Mouse (Mus musculus): Measurements from ENCODE around the gene Srp68. TPM values are rescaled to one million over a fixed set of nuclear protein-coding genes. Genes with fewer than 3 reads are reported as not detected.

Srp68 gene
- polyA plus RNA-seq, 1 experiment from 2014 or later = 108 TPM

DNA sequence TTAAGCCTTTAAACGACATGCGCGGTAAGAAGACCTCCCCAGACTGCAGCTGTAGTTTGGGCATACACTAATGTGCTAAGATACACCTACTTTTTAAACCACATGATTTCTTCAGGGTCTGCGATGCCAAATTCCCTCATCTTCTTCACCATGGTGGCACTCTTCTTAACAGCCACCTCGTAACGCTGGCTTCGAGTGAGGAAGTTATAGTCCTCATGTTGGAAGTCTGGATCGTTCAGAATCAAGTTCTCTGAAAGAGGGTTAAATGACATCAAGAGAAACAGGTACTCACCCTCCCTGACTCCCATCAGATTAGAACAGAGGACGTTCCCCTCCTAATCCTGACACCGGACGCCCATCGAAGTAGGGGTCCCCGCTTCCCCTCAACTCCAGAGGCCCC lies 75.9 kb downstream of the Srp68 start:
- peak overlapping the region; percentile 82 for H3K4me3 ChIP-seq
- H3K9me3 ChIP-seq = no peaks in the 10 kb centered on the region
- peak overlapping the region; percentile 55 for H3K4me2 ChIP-seq
- H3K9ac ChIP-seq = peak overlapping the region; percentile 88
- ATAC-seq (ENCODE audit: insufficient number of reproducible peaks, low FRiP score, low TSS enrichment, low read depth) = no peak
- peaks cover 16% of the 10 kb centered on the region for H3K36me3 ChIP-seq
- H3K27me3 ChIP-seq = no peaks in the 10 kb centered on the region
- 20% methylated on average over 13 of the region's 13 CpGs for WGBS
- peaks cover 14% of the 10 kb centered on the region for H3K4me1 ChIP-seq
- H3K27ac ChIP-seq = peak overlapping the region; percentile 95

DNA sequence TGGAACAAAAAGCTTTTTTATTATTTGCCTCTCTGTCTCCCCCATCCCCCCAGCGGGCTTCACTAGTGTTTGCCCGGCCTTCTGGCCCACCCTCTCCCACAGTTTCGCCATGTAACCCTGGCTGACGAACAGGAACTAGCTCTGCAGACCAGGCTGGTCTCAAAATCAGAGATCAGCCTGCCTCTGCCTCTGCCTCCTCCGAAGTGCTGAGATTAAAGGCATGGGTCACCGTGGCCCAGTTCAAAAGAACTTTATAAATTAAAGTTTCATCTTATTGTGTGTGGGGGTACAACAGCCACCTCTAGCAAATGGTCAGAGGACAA lies 76.5 kb downstream of the Srp68 start:
- no peak overlapping the region for H3K4me2 ChIP-seq
- H3K27me3 ChIP-seq = no peaks in the 10 kb centered on the region
- no peak overlapping the region for H3K27ac ChIP-seq
- ATAC-seq (ENCODE audit: insufficient number of reproducible peaks, low FRiP score, low TSS enrichment, low read depth) = no peak
- H3K9me3 ChIP-seq = no peaks in the 10 kb centered on the region
- WGBS = 84% methylated on average over 6 of the region's 6 CpGs
- H3K4me1 ChIP-seq = peaks cover 14% of the 10 kb centered on the region
- no peak overlapping the region for H3K9ac ChIP-seq
- H3K36me3 ChIP-seq = peaks cover 16% of the 10 kb centered on the region
- peak overlapping the region; percentile 82; the same call in 1 of the 2 replicates for H3K4me3 ChIP-seq

- H3K4me3 ChIP-seq = no peak overlapping the region
- no peak overlapping the region for H3K4me2 ChIP-seq
- H3K9me3 ChIP-seq = no peaks in the 10 kb centered on the region
- 93% methylated on average over 18 of the region's 18 CpGs for WGBS
- H3K9ac ChIP-seq = no peak overlapping the region
- peaks cover 16% of the 10 kb centered on the region for H3K36me3 ChIP-seq
- H3K27me3 ChIP-seq = no peaks in the 10 kb centered on the region
- H3K27ac ChIP-seq = no peak overlapping the region
- H3K4me1 ChIP-seq = peaks cover 14% of the 10 kb centered on the region
- ATAC-seq (ENCODE audit: insufficient number of reproducible peaks, low FRiP score, low TSS enrichment, low read depth) = no peak
These were observed 77.0 kb downstream of the Srp68 start for GRCm38 (mm10) chr11:116196866-116197583.

- H3K27me3 ChIP-seq = no peaks in the 10 kb centered on the region
- no peak overlapping the region for H3K9ac ChIP-seq
- H3K4me3 ChIP-seq = no peak overlapping the region
- no peaks in the 10 kb centered on the region for H3K9me3 ChIP-seq
- no peak for ATAC-seq (ENCODE audit: insufficient number of reproducible peaks, low FRiP score, low TSS enrichment, low read depth)
- peaks cover 17% of the 10 kb centered on the region for H3K36me3 ChIP-seq
- H3K4me1 ChIP-seq = peaks cover 14% of the 10 kb centered on the region
- 88% methylated on average over 3 of the region's 3 CpGs for WGBS
- no peak overlapping the region for H3K4me2 ChIP-seq
- H3K27ac ChIP-seq = no peak overlapping the region
These were observed 77.7 kb downstream of the Srp68 start for GRCm38 (mm10) chr11:116196336-116196735.

DNA sequence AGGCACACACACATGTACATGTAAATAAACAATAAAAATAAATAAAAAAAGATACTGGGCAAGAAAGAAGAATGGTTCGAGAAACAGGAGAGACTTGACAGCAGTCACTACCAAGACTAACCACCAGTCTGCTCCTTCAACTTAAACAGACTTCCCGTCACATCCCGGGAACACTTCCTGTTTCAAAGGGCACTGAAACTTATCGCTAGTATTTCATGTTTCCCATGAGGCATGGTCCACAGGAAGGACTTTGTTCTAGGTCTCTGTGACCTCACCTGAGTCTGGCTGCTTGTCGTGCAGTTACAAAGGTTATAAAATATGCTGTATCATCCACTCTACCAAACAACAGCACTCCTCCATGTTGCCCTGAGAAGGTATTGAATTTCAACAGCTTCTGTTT lies 78.8 kb downstream of the Srp68 start:
- Histone ChIP-seq H3K4me2 (no peak overlapping the region), H3K27me3 (no peaks in the 10 kb centered on the region), H3K4me3 (no peak overlapping the region), H3K9me3 (no peaks in the 10 kb centered on the region), H3K36me3 (peaks cover 22% of the 10 kb centered on the region), H3K4me1 (peaks cover 14% of the 10 kb centered on the region), H3K27ac (no peak overlapping the region), H3K9ac (no peak overlapping the region)
- ATAC-seq (ENCODE audit: insufficient number of reproducible peaks, low FRiP score, low TSS enrichment, low read depth) = no peak
- 62% methylated on average over 5 of the region's 5 CpGs for WGBS

Other genes starting within 250 kb of the Srp68 start
- 1,660 and 1,740 TPM in 2 replicates for gene H3f3b, start 246.3 kb downstream of the Srp68 start, polyA plus RNA-seq (2015; fragmentation: Nextera tagmentation; extraction: Ambion mirVana)
- 34.7 and 35.1 TPM in 2 replicates for gene Unk, start 243.9 kb downstream of the Srp68 start, polyA plus RNA-seq (2015; fragmentation: Nextera tagmentation; extraction: Ambion mirVana)
- 6.5 and 8.8 TPM in 2 replicates for gene Unc13d, start 196.3 kb downstream of the Srp68 start, polyA plus RNA-seq (2015; fragmentation: Nextera tagmentation; extraction: Ambion mirVana)
- gene Wbp2, start 187.2 kb downstream of the Srp68 start, polyA plus RNA-seq (2015; fragmentation: Nextera tagmentation; extraction: Ambion mirVana) = 61.6 and 75.5 TPM in 2 replicates
- 31.2 and 42.4 TPM in 2 replicates for gene Trim47, start 147.0 kb downstream of the Srp68 start, polyA plus RNA-seq (2015; fragmentation: Nextera tagmentation; extraction: Ambion mirVana)
- 4.1 and 4.5 TPM in 2 replicates for gene Trim65, start 143.1 kb downstream of the Srp68 start, polyA plus RNA-seq (2015; fragmentation: Nextera tagmentation; extraction: Ambion mirVana)
- gene Mrpl38, start 135.3 kb downstream of the Srp68 start, polyA plus RNA-seq (2015; fragmentation: Nextera tagmentation; extraction: Ambion mirVana) = 83.9 and 85.5 TPM in 2 replicates
- 36.4 and 38.3 TPM in 2 replicates for gene Fbf1, start 106.1 kb downstream of the Srp68 start, polyA plus RNA-seq (2015; fragmentation: Nextera tagmentation; extraction: Ambion mirVana)
- gene Ten1, start 75.4 kb downstream of the Srp68 start, polyA plus RNA-seq (2015; fragmentation: Nextera tagmentation; extraction: Ambion mirVana) = 80.8 and 86.6 TPM in 2 replicates
- gene Acox1, start 75.2 kb downstream of the Srp68 start, polyA plus RNA-seq (2015; fragmentation: Nextera tagmentation; extraction: Ambion mirVana) = 31.3 and 32.0 TPM in 2 replicates
- 43.2 and 46.4 TPM in 2 replicates for gene Evpl, start 36.1 kb downstream of the Srp68 start, polyA plus RNA-seq (2015; fragmentation: Nextera tagmentation; extraction: Ambion mirVana)
- 0.41 and 0.62 TPM in 2 replicates for gene Galr2, start 6.7 kb upstream of the Srp68 start, polyA plus RNA-seq (2015; fragmentation: Nextera tagmentation; extraction: Ambion mirVana)
- gene Exoc7, start 33.0 kb upstream of the Srp68 start, polyA plus RNA-seq (2015; fragmentation: Nextera tagmentation; extraction: Ambion mirVana) = 66.2 and 73.8 TPM in 2 replicates
- 0.15 and 0.19 TPM in 2 replicates for gene Foxj1, start 61.2 kb upstream of the Srp68 start, polyA plus RNA-seq (2015; fragmentation: Nextera tagmentation; extraction: Ambion mirVana)
- gene Rnf157, start 138.8 kb upstream of the Srp68 start, polyA plus RNA-seq (2015; fragmentation: Nextera tagmentation; extraction: Ambion mirVana) = 9.9 and 12.3 TPM in 2 replicates
- gene Ubald2, start 159.9 kb upstream of the Srp68 start, polyA plus RNA-seq (2015; fragmentation: Nextera tagmentation; extraction: Ambion mirVana) = 25.9 and 26.6 TPM in 2 replicates
- gene Qrich2, start 192.0 kb upstream of the Srp68 start, polyA plus RNA-seq (2015; fragmentation: Nextera tagmentation; extraction: Ambion mirVana) = 0.09 and 0.15 TPM in 2 replicates
- 134 and 138 TPM in 2 replicates for gene Prpsap1, start 220.0 kb upstream of the Srp68 start, polyA plus RNA-seq (2015; fragmentation: Nextera tagmentation; extraction: Ambion mirVana)

Data from limb, embryonic 15.5 days (tissue).